Mouse (Mus musculus) myocyte (in vitro differentiated cells): ENCODE data around the gene Hopx.

ENCODE experiments used
- MAX ChIP-seq: IDR thresholded peaks from one replicate; pipeline ENCODE4 v1.6.1; 2011; ENCODE audit warnings: low read depth, mild to moderate bottlenecking, control low read depth
- MYOD1 ChIP-seq, 3 experiments: IDR thresholded peaks; one replicate each; pipeline ENCODE4 v1.6.1; 2011; ENCODE audit warnings: control low read depth in 2 of 3, low read depth in 2 of 3, mild to moderate bottlenecking in 2 of 3, moderate library complexity in 1 of 3; ENCODE audit not compliant: insufficient read length in 2 of 3, control insufficient read depth in 1 of 3
- POLR2A ChIP-seq: IDR thresholded peaks from one replicate; pipeline ENCODE4 v1.6.1; 2011; ENCODE audit warnings: low read depth, mild to moderate bottlenecking, control low read depth, moderate library complexity; ENCODE audit not compliant: insufficient read length
- POLR2AphosphoS2 ChIP-seq: IDR thresholded peaks from one replicate; pipeline ENCODE4 v1.6.1; 2011; ENCODE audit warnings: low read depth, control low read depth; ENCODE audit not compliant: insufficient read length
- REST ChIP-seq: IDR thresholded peaks from one replicate; pipeline ENCODE4 v1.6.1; 2011; ENCODE audit warnings: mild to moderate bottlenecking, control low read depth, moderate library complexity; ENCODE audit not compliant: insufficient read depth, insufficient read length
- TCF12 ChIP-seq: IDR thresholded peaks from one replicate; pipeline ENCODE4 v1.6.1; 2011; ENCODE audit warnings: mild to moderate bottlenecking, control low read depth; ENCODE audit not compliant: poor library complexity, insufficient read depth, severe bottlenecking
- USF1 ChIP-seq: IDR thresholded peaks from one replicate; pipeline ENCODE4 v1.6.1; 2011; ENCODE audit warnings: low read depth, mild to moderate bottlenecking, control low read depth, moderate library complexity

GRCm38 (mm10) chr5:77098874-77099273 is 16.0 kb downstream of the Hopx start:
- TF ChIP-seq MYOD1 (IDR thresholded peaks at IDR 0.05; ENCODE audit: control insufficient read depth in 1 of 3, insufficient read length in 2 of 3, low read depth in 2 of 3): no peak
- no peak for TF ChIP-seq TCF12
- TF ChIP-seq POLR2A: no peak
- TF ChIP-seq REST: no peak
- TF ChIP-seq USF1: no peak
- no peak for TF ChIP-seq MAX
- TF ChIP-seq POLR2AphosphoS2: no peak
